Mouse (Mus musculus) forebrain, embryonic 16.5 days (tissue): ENCODE measurements at regions not wholly inside any gene's neighbourhood (a gene's known extent, or its start where the extent isn't known, plus 50 kb on each side); places are given as distances from the start of the nearest gene placed in this dataset.
"Not testable (repeated sequence)": the region's sequence is repeated elsewhere in the genome, so short reads cannot be mapped to it uniquely, and the experiment has no call there.

Experiments used
- ATAC-seq: fragments of 200-750 bp; cut with Nextera tagmentation; 2 replicates; pipeline ENCODE4 v1.8.0; 2017; ENCODE audit warnings: mild to moderate bottlenecking, moderate library complexity
- H3K27ac ChIP-seq: fragments of 300-500 bp; sonication (generic); 2 replicates; pipeline ENCODE4 v1.5.1; 2014; ENCODE audit warnings: low read length, control low read depth
- H3K27me3 ChIP-seq: fragments of 300-500 bp; sonication (generic); replicated peaks from 2 replicates; pipeline ENCODE4 v1.6.1; 2014; ENCODE audit warnings: low read length; ENCODE audit not compliant: control insufficient read depth, insufficient read depth
- H3K36me3 ChIP-seq: fragments of 300-500 bp; sonication (generic); 2 replicates; pipeline ENCODE4 v1.6.1; 2014; ENCODE audit not compliant: control insufficient read depth, insufficient read depth
- H3K4me1 ChIP-seq: fragments of 300-500 bp; sonication (generic); replicated peaks from 2 replicates; pipeline ENCODE4 v1.6.1; 2014; ENCODE audit warnings: low read length; ENCODE audit not compliant: control insufficient read depth, insufficient read depth
- H3K4me2 ChIP-seq: fragments of 300-500 bp; sonication (generic); 2 replicates; pipeline ENCODE4 v1.6.1; 2014; ENCODE audit warnings: mild to moderate bottlenecking, low read length, control low read depth
- H3K4me3 ChIP-seq: fragments of 300-500 bp; sonication (generic); replicated peaks from 2 replicates; pipeline ENCODE4 v1.5.1; 2014; ENCODE audit warnings: mild to moderate bottlenecking, low read length, control low read depth
- H3K9ac ChIP-seq: fragments of 300-500 bp; sonication (generic); replicated peaks from 2 replicates; pipeline ENCODE4 v1.6.1; 2014; ENCODE audit warnings: low read depth, low read length, control low read depth
- H3K9me3 ChIP-seq: fragments of 300-500 bp; sonication (generic); 2 replicates; pipeline ENCODE4 v1.6.1; 2016; ENCODE audit warnings: low read length; ENCODE audit not compliant: control insufficient read depth
- WGBS: fragments of 180-500 bp; shearing (Covaris S2); extraction: QIAGEN DNeasy Blood & Tissue Kit; methylation state at CpG from one replicate; pipeline ENCODE4 v1.1.7; 2014; 5-methylcytosine and 5-hydroxymethylcytosine counted together

DNA sequence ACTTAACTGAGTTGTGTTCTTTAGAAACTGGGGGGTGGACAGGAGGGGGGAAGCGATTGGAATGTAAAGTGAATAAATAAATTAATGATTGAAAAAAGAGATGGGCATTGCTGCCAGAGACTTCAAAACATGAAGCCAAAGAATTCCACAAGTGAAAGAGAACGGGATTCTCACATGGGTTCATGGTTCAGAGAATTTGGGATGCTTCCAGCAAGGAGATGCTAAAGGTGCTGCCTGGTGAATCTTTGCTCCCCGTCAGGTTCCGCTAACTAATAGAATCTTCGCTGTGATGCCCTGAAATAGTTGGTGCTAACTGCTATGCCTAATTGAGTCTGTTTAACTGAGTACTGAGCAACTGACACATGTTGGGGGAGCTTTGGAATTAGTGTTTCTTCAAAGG lies 118.9 kb upstream of the Bet1 start:
- H3K4me1 ChIP-seq, result no peaks in the 10 kb centered on the region
- H3K9me3 ChIP-seq, result no peaks in the 10 kb centered on the region
- ATAC-seq, result no peak
- H3K36me3 ChIP-seq, result no peaks in the 10 kb centered on the region
- no peaks in the 10 kb centered on the region for H3K27me3 ChIP-seq
- no peak overlapping the region for H3K4me3 ChIP-seq
- no peak overlapping the region for H3K4me2 ChIP-seq
- 85% methylated on average over 5 of the region's 5 CpGs for WGBS
- H3K9ac ChIP-seq, result no peak overlapping the region
- no peak overlapping the region for H3K27ac ChIP-seq

DNA sequence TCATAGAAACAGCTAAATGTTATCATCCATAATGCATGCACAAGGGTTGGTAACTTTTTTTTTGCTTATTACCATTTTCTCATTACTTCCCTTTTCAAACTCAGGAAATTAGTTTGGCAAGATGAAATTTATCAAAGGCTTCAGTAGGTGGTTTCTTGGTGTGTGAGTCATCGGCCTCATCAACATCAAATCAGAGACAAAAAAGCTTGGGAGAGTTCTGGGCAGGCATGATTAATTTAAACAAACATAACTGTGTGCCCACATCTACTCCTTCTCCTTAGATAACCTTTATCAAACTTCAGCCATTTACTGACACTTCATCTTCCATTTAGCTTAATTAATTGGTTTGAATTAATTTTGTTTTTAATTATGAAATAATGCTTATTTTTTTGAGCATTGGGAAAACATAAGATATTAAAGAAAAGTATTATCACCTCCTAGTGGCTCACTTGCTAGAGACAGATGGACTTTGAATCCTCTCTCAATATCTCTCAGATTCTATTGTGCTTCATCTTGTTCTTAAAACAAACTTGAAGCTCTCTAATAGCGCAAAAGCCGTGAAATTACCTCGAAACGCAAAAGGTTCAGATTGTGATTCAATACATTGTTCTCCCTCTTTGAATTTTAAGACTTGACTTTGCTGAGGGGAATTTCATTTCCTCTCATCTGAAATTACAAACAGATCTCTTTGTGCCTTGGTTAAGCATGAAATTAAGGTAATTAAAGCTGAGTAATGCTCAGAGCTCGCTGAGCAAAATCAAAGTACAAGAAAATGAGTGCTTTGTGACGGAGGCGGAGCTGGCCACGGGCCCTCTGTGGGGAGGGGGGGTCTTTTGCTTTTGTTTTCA lies 158.7 kb upstream of the Bet1 start:
- H3K9me3 ChIP-seq, result no peaks in the 10 kb centered on the region
- no peak overlapping the region for H3K9ac ChIP-seq
- 0 out of 2 replicates have a peak, but pooled peaks cover 2% of the 10 kb centered on the region for H3K4me1 ChIP-seq
- WGBS, result 5% methylated on average over 9 of the region's 9 CpGs
- no peak overlapping the region for H3K27ac ChIP-seq
- no peaks in the 10 kb centered on the region for H3K27me3 ChIP-seq
- no peak overlapping the region for H3K4me3 ChIP-seq
- H3K4me2 ChIP-seq, result 0 out of 2 replicates have a peak overlapping the region, but pooled peaks have one; percentile 1
- ATAC-seq, result peak; percentile 98
- H3K36me3 ChIP-seq, result no peaks in the 10 kb centered on the region

DNA sequence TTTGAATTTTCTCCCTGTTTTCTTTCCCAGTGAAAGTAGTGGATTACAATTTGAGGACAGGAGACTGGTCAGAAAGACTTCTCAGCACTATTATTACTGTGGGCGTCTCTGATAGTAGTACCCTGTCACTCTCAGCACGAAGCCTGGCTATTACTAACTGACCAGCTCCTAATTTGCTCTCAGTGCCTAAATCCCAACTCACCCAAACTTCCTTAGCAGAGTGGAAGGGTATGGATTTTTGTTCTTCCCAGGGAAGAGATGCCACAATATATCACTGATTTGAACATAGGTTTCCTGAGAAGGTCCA lies 159.3 kb upstream of the Bet1 start:
- Histone ChIP-seq H3K27me3 (no peaks in the 10 kb centered on the region), H3K4me3 (no peak overlapping the region), H3K27ac (no peak overlapping the region), H3K9ac (no peak overlapping the region), H3K4me1 (0 out of 2 replicates have a peak, but pooled peaks cover 2% of the 10 kb centered on the region), H3K4me2 (0 out of 2 replicates have a peak overlapping the region, but pooled peaks have one; percentile 1), H3K9me3 (no peaks in the 10 kb centered on the region), H3K36me3 (no peaks in the 10 kb centered on the region)
- no peak for ATAC-seq
- 11% methylated on average over 2 of the region's 2 CpGs for WGBS

DNA sequence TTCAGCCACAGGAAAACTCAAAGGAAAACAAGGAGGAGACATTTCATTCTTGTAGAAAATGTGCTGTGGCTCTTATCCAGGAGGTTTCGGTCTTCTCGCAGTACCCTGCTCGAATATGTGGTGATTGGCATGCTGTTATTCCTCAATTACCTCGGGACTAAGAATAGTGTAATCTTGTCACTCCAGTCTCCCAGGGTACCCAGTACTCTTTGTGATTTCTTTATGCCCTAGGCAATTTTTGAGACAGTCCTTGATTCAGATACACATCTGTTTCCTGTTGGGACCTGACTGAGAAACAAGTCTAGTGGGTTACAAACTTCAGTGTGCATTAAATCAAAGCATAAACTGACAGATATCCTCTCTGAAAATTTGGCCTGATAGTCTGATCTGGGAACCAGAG lies 189.8 kb upstream of the Bet1 start:
- peaks cover 5% of the 10 kb centered on the region; the same call in 1 of the 2 replicates for H3K4me1 ChIP-seq
- WGBS, result 34% methylated on average over 4 of the region's 4 CpGs

DNA sequence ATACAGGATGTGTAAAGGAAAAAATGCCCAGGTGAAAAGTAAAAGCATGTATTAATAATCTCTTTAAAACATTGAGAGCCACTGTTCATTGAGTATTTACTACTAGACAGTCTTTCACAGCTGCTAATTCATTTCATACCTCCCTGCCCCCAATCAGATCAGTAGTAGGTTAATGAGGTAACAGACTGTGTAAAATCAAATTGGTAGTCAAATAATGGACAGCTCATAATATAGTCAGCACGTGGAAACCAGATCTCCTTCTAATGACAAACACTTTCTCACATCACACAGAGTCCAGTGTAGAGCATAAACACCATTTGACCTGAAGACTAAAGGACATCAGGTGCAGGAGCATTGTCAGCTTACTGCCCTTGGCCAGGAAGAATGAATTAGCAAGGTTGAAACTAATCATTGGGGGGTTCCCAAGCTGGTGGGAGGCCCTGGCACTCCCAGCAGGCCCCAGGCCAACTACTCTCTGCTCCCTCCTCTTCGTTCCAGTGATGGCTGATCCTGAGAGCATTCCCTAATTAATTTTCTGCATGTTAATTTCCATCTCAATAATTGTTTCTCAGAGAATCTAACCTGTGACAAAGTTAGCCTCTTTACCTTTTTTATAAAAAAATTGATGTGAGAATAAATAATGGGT lies 190.6 kb upstream of the Bet1 start:
- Histone ChIP-seq H3K4me2 (no peak overlapping the region), H3K27ac (no peak overlapping the region), H3K36me3 (no peaks in the 10 kb centered on the region), H3K27me3 (no peaks in the 10 kb centered on the region), H3K9ac (no peak overlapping the region), H3K4me1 (peaks cover 5% of the 10 kb centered on the region; the same call in 1 of the 2 replicates), H3K4me3 (no peak overlapping the region), H3K9me3 (no peaks in the 10 kb centered on the region)
- 30% methylated on average over 2 of the region's 2 CpGs for WGBS
- no peak; the same call in 1 of the 2 replicates for ATAC-seq

More for the DNA sequence above, 189.8 kb upstream of the Bet1 start:
- H3K4me3 ChIP-seq, result no peak overlapping the region
- H3K27ac ChIP-seq, result no peak overlapping the region
- H3K9ac ChIP-seq, result no peak overlapping the region
- no peak overlapping the region for H3K4me2 ChIP-seq
- H3K9me3 ChIP-seq, result no peaks in the 10 kb centered on the region
- no peaks in the 10 kb centered on the region for H3K27me3 ChIP-seq
- no peak for ATAC-seq
- no peaks in the 10 kb centered on the region for H3K36me3 ChIP-seq

DNA sequence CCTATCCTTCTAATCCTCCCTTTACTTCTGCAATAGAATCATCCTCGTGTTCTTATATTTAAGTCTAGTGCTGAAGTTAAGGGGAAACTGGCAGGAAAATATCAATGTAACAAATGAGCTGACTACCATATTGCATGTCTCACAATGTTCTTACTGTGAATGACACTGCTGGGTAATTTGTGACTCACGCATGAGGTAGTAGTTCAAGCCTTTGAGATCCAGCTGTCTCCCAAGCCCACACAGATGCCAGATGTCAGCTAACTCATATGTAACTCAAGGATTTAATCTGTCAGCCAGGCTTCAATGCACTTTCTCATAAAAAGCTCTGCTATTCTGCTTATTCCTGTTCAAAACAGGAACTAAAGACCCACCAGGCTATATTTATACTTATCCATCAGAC lies 204.6 kb upstream of the Bet1 start:
- WGBS, result 80% methylated on average over 2 of the region's 2 CpGs
- H3K4me3 ChIP-seq, result no peak overlapping the region
- H3K4me1 ChIP-seq, result no peaks in the 10 kb centered on the region
- no peaks in the 10 kb centered on the region for H3K27me3 ChIP-seq
- no peak for ATAC-seq
- no peak overlapping the region for H3K4me2 ChIP-seq
- no peak overlapping the region for H3K9ac ChIP-seq
- H3K27ac ChIP-seq, result no peak overlapping the region
- H3K36me3 ChIP-seq, result no peaks in the 10 kb centered on the region
- H3K9me3 ChIP-seq, result no peaks in the 10 kb centered on the region

DNA sequence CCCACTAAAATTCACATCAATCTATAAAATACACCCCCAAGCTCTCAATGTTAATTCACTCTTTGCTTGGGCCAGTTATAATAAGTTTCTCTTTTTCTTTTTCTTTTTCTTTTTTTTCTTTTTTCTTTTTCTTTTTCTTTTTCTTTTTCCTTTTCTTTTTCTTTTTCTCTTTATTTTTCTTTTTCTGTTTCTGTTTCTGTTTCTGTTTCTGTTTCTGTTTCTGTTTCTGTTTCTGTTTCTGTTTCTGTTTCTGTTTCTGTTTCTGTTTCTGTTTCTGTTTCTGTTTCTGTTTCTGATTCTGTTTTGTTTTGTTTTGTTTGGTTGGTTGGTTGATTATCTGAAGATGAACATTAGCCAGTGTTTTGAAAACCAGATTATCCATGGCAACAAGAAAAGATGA lies 201.2 kb upstream of the Col1a2 start:
- not testable (repeated sequence) for H3K27me3 ChIP-seq, H3K27ac ChIP-seq, H3K4me1 ChIP-seq, ATAC-seq, H3K9me3 ChIP-seq, H3K4me3 ChIP-seq, H3K36me3 ChIP-seq, H3K9ac ChIP-seq, H3K4me2 ChIP-seq

DNA sequence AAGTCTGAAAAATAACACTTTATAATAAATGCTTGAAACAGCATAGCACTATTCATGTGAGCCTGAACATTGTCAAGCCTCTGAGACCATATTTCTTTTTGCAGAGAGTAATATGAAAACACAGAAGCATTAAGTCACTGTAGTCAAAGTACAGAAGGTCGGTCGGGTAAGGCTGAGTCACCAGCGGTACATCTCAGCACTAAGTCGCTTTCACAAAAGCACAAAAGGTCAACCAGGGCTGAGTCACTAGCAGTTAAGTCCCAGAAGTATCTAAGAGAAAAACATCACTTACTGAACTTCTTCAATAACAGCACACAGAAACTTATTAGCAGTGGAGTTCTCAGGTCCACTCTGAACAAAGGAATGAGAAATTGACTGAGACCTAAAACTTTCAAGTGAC lies 154.7 kb upstream of the Col1a2 start:
- 80% methylated on average over 4 of the region's 4 CpGs for WGBS
- H3K4me2 ChIP-seq, result no peak overlapping the region
- H3K36me3 ChIP-seq, result no peaks in the 10 kb centered on the region
- H3K27ac ChIP-seq, result no peak overlapping the region
- no peaks in the 10 kb centered on the region for H3K9me3 ChIP-seq
- H3K4me1 ChIP-seq, result no peaks in the 10 kb centered on the region
- no peak overlapping the region for H3K4me3 ChIP-seq
- no peak overlapping the region for H3K9ac ChIP-seq
- no peak for ATAC-seq
- no peaks in the 10 kb centered on the region for H3K27me3 ChIP-seq

DNA sequence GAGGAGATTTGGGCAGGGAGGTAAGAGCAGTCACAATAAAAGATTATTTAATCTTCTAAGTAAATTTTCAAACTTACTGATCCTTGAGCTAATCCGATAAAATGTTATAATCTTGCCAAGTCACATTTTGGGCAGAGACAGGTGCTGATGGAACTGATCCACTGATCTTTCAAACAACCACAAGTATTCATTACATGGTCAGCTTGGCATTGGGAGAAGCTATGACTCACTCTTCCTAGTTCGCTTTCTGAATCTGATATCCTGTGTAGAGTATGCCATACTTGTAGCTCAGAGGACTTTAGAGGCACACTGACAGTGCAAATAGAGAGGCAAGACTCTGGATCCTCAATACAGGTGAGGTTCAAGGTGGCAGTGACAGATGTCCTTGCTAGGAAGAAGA lies 142.4 kb upstream of the Col1a2 start:
- Histone ChIP-seq H3K27ac (no peak overlapping the region), H3K4me3 (no peak overlapping the region), H3K9me3 (no peaks in the 10 kb centered on the region), H3K27me3 (no peaks in the 10 kb centered on the region), H3K9ac (no peak overlapping the region), H3K36me3 (no peaks in the 10 kb centered on the region), H3K4me2 (no peak overlapping the region), H3K4me1 (no peaks in the 10 kb centered on the region)
- 95% methylated on average over 2 of the region's 2 CpGs for WGBS
- no peak for ATAC-seq
